Mouse (Mus musculus): ENCODE data around the gene Pde4d.

DNA sequence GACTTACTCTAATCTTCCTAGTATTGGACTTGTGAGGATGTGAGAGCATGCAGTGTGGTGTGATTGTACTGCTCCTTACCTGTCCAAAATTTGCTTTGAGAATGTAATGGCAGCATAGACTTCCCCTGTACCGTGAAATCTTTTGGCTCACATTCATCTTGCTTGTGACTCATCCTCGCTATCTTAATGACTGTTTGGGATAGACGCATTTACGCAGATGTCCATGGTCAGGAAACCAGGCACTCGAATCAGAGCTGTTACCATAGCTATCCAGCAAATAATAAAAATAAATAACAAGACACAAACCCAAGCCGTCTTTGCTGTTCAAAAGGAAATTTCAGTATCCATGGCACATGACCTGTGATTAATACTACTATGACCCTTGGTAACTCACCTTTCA is 829.5 kb downstream of the Pde4d start:
- no peak for TF ChIP-seq CTCF (IDR thresholded peaks at IDR 0.05; ENCODE audit: borderline replicate concordance, insufficient read depth, low read depth, low read length)
- no peak for TF ChIP-seq POLR2A (IDR thresholded peaks at IDR 0.05; ENCODE audit: borderline replicate concordance, insufficient read depth, low read length)
